Mouse (Mus musculus) heart, postnatal 0 days (tissue): Measurements from ENCODE around the gene Trio.

Source experiments
- CTCF ChIP-seq: IDR thresholded peaks from 2 replicates; pipeline ENCODE4 v1.5.1; 2016; ENCODE audit warnings: antibody characterized with exemption, control low read depth, low read depth
- EP300 ChIP-seq: IDR thresholded peaks from 2 replicates; pipeline ENCODE4 v1.6.1; 2016; ENCODE audit warnings: antibody characterized with exemption, low read depth

GRCm38 (mm10) chr15:28067373-28067772 is 41.7 kb upstream of the Trio start:
- no peak for TF ChIP-seq EP300
- peak; percentile 56 for TF ChIP-seq CTCF
